Mouse (Mus musculus) heart, adult 2 months (tissue): Measurements from ENCODE around the gene Gm3409. TPM values are rescaled to one million over a fixed set of nuclear protein-coding genes. Genes with fewer than 3 reads are reported as not detected.

Experiments
- DNase-seq, 2 experiments: peaks; one replicate each; pipeline ENCODE4 v3.0.0; 2021
- H3K27ac ChIP-seq: fragments of 200-600 bp; 2 replicates; pipeline ENCODE4 v1.8.1; 2022
- H3K27me3 ChIP-seq: fragments of 200-500 bp; 2 replicates; pipeline ENCODE4 v1.6.1; 2012; ENCODE audit warnings: mild to moderate bottlenecking, low read length, inconsistent platforms, mixed read lengths; ENCODE audit not compliant: control insufficient read depth, insufficient read depth
- H3K36me3 ChIP-seq: fragments of 200-500 bp; 2 replicates; pipeline ENCODE4 v1.6.1; 2012; ENCODE audit warnings: low read length, inconsistent platforms; ENCODE audit not compliant: control insufficient read depth, insufficient read depth
- H3K4me1 ChIP-seq: fragments of 200-500 bp; 2 replicates; pipeline ENCODE4 v1.6.1; 2011; ENCODE audit warnings: low read length; ENCODE audit not compliant: control insufficient read depth, insufficient read depth
- H3K4me3 ChIP-seq: fragments of 200-600 bp; 2 replicates; pipeline ENCODE4 v1.8.1; 2022
- H3K79me2 ChIP-seq: fragments of 200-500 bp; replicated peaks from 2 replicates; pipeline ENCODE4 v1.6.1; 2012; ENCODE audit warnings: mild to moderate bottlenecking, inconsistent platforms, low read length, moderate library complexity, mixed read lengths; ENCODE audit not compliant: control insufficient read depth, insufficient read depth
- H3K9ac ChIP-seq: fragments of 200-500 bp; 2 replicates; pipeline ENCODE4 v1.6.1; 2012; ENCODE audit warnings: low read depth, mild to moderate bottlenecking, control low read depth, inconsistent platforms, low read length, mixed read lengths
- CTCF ChIP-seq: fragments of 200-600 bp; IDR thresholded peaks from 2 replicates; pipeline ENCODE4 v1.8.1; 2022; ENCODE audit warnings: antibody characterized with exemption, mild to moderate bottlenecking, moderate library complexity
- EP300 ChIP-seq: fragments of 200-500 bp; IDR thresholded peaks from 2 replicates; pipeline ENCODE4 v1.6.1; 2011; ENCODE audit warnings: low read depth, low read length, control low read depth; ENCODE audit not compliant: insufficient read depth
- POLR2A ChIP-seq: fragments of 200-500 bp; IDR thresholded peaks from 2 replicates; pipeline ENCODE4 v1.6.1; 2011; ENCODE audit warnings: mild to moderate bottlenecking, low read depth, low read length, control low read depth; ENCODE audit not compliant: insufficient read depth
- WGBS: fragments of 180-500 bp; shearing (Covaris S2); methylation state at CpG from one replicate; pipeline ENCODE4 v1.1.7; 2018; 5-methylcytosine and 5-hydroxymethylcytosine counted together
- intact Hi-C: fragments of 180-260 bp; cut with DNase I; formaldehyde crosslinking; loops from one replicate; pipeline ENCODE4 v1.15.1; 2025
- polyA plus RNA-seq: library from polyadenylated mRNA; depleted of rRNA; stranded (reverse); fragments of >200 nt; gene quantifications from 2 replicates; pipeline ENCODE4 v1.2.3, GENCODE M21; 2012; rRNA removed
- total RNA-seq, 2 experiments: library from RNA; stranded (reverse); gene quantifications; 2 replicates each; pipeline ENCODE4 v1.2.3; 2021

Gm3409 gene
- total and polyA plus RNA-seq, 3 experiments: not detected

GRCm38 (mm10) chr5:146584478-146585306 lies 47.2 kb downstream of the Gm3409 start, which contains the start of gene Gpr12:
TSS of gene Gpr12 (minus strand) at chr5:146585239.
- H3K4me3 ChIP-seq: no peak within 1 kb of the TSS
- no peak for DNase-seq

GRCm38 (mm10) chr5:146585307-146585651 lies 47.8 kb downstream of the Gm3409 start:
- no peak overlapping the region for H3K4me3 ChIP-seq
- H3K27ac ChIP-seq: no peak overlapping the region
- intact Hi-C loops: no loop called here
- no peaks in the 10 kb centered on the region for H3K4me1 ChIP-seq
- H3K79me2 ChIP-seq: no peaks in the 10 kb centered on the region
- peaks cover 2% of the 10 kb centered on the region; the same call in 1 of the 2 replicates for H3K27me3 ChIP-seq
- H3K9ac ChIP-seq: no peak overlapping the region
- DNase-seq: no peak
- H3K36me3 ChIP-seq: no peaks in the 10 kb centered on the region
- WGBS: 13% methylated on average over 10 of the region's 10 CpGs
- TF ChIP-seq POLR2A: no peak
- TF ChIP-seq CTCF: no peak
- no peak for TF ChIP-seq EP300

More at GRCm38 (mm10) chr5:146584478-146585306, 47.2 kb downstream of the Gm3409 start, which contains the start of gene Gpr12:
- intact Hi-C loops: no loop called here
- Histone ChIP-seq H3K79me2 (no peaks in the 10 kb centered on the region), H3K27me3 (peaks cover 2% of the 10 kb centered on the region; the same call in 1 of the 2 replicates), H3K36me3 (no peaks in the 10 kb centered on the region), H3K4me1 (no peaks in the 10 kb centered on the region), H3K27ac (no peak within 1 kb of the TSS), H3K9ac (no peak within 1 kb of the TSS)
- 2% methylated on average over 64 of the region's 64 CpGs for WGBS
- TF ChIP-seq EP300: no peak

- H3K79me2 ChIP-seq: no peaks in the 10 kb centered on the region
- no peaks in the 10 kb centered on the region for H3K4me1 ChIP-seq
- H3K27me3 ChIP-seq: peaks cover 2% of the 10 kb centered on the region; the same call in 1 of the 2 replicates
- no peak overlapping the region for H3K27ac ChIP-seq
- H3K4me3 ChIP-seq: no peak overlapping the region
- DNase-seq: no peak
- H3K9ac ChIP-seq: no peak overlapping the region
- no peaks in the 10 kb centered on the region for H3K36me3 ChIP-seq
- intact Hi-C loops: no loop called here
- TF ChIP-seq POLR2A (no peak), CTCF (no peak), EP300 (no peak)
- 64% methylated on average over 8 of the region's 8 CpGs for WGBS
Measured at GRCm38 (mm10) chr5:146586357-146587070, 49.1 kb downstream of the Gm3409 start.

Other genes with a start within 250 kb of the Gm3409 start
- under 1 TPM; 0.31 to 0.34 TPM for gene Wasf3, start 152.7 kb upstream of the Gm3409 start, total RNA-seq
- gene Wasf3, start 152.7 kb upstream of the Gm3409 start, polyA plus RNA-seq: 0.74 and 0.79 TPM in 2 replicates
- gene Gm6408, start 55.7 kb upstream of the Gm3409 start, total RNA-seq: not detected
- not detected in 2 replicates for gene Gm6408, start 55.7 kb upstream of the Gm3409 start, polyA plus RNA-seq
- gene Gm6370, start 46.3 kb upstream of the Gm3409 start, total RNA-seq: not detected
- not detected in 2 replicates for gene Gm6370, start 46.3 kb upstream of the Gm3409 start, polyA plus RNA-seq
- gene 4930449I24Rik, start 35.2 kb upstream of the Gm3409 start, total RNA-seq: not detected
- not detected in 2 replicates for gene 4930449I24Rik, start 35.2 kb upstream of the Gm3409 start, polyA plus RNA-seq
- not detected for gene Gm3402, start 23.5 kb upstream of the Gm3409 start, total RNA-seq
- not detected in 2 replicates for gene Gm3402, start 23.5 kb upstream of the Gm3409 start, polyA plus RNA-seq
- not detected for gene Gm3404, start 11.8 kb upstream of the Gm3409 start, total RNA-seq
- gene Gm3404, start 11.8 kb upstream of the Gm3409 start, polyA plus RNA-seq: not detected in 2 replicates
- not detected for gene Gm3415, start 18.5 kb downstream of the Gm3409 start, total RNA-seq
- gene Gm3415, start 18.5 kb downstream of the Gm3409 start, polyA plus RNA-seq: not detected in 2 replicates
- gene Gpr12, start 47.6 kb downstream of the Gm3409 start, total RNA-seq: not detected
- 0.27 TPM in 1 of 2 replicates, not detected in the other for gene Gpr12, start 47.6 kb downstream of the Gm3409 start, polyA plus RNA-seq